5 mouse cellular contexts compared by ENCODE assay signal in genomic region chr5:142039236-142039635, GRCm38 (mm10).
"Had no signal": no experiment of that assay in that cellular context is flagged by ENCODE, and none has a peak within 500 bp of the region (broad histone marks: within the 10 kb centered on the region; RNA-seq: fewer than 3 reads in every experiment).

No protein-coding gene starts in this region.

- DNase-seq: kidney, adult 2 months; kidney, postnatal 14 days; lung, adult 2 months; midbrain, embryonic 14.5 days; right cerebral cortex, postnatal 4 days had no signal
